Mouse (Mus musculus): ENCODE results near the gene Phtf2.

GRCm38 (mm10) chr5:20904647-20905046, 22.7 kb upstream of the Phtf2 start:
- no peak for TF ChIP-seq MAX (IDR thresholded peaks at IDR 0.05; ENCODE audit: low read depth)
- no peak for TF ChIP-seq POLR2A (IDR thresholded peaks at IDR 0.05; ENCODE audit: insufficient read length, low read depth)
- TF ChIP-seq TCF12 (IDR thresholded peaks at IDR 0.05; ENCODE audit: insufficient read depth, poor library complexity, severe bottlenecking) = no peak
- TF ChIP-seq POLR2AphosphoS2 (IDR thresholded peaks at IDR 0.05; ENCODE audit: insufficient read length, low read depth) = no peak
- TF ChIP-seq CEBPB (IDR thresholded peaks at IDR 0.05; ENCODE audit: insufficient read depth, poor library complexity, severe bottlenecking) = no peak
- TF ChIP-seq USF1 (IDR thresholded peaks at IDR 0.05; ENCODE audit: low read depth) = no peak
- TF ChIP-seq TCF3 (IDR thresholded peaks at IDR 0.05; ENCODE audit: insufficient read length, low read depth) = no peak
- TF ChIP-seq E2F4 (IDR thresholded peaks at IDR 0.05; ENCODE audit: insufficient read depth) = no peak

Measured in myocyte (in vitro differentiated cells).